Mouse (Mus musculus): ENCODE measurements at regions not wholly inside any gene's neighbourhood (a gene's known extent, or its start where the extent isn't known, plus 50 kb on each side); places are given as distances from the start of the nearest gene placed in this dataset.

DNA sequence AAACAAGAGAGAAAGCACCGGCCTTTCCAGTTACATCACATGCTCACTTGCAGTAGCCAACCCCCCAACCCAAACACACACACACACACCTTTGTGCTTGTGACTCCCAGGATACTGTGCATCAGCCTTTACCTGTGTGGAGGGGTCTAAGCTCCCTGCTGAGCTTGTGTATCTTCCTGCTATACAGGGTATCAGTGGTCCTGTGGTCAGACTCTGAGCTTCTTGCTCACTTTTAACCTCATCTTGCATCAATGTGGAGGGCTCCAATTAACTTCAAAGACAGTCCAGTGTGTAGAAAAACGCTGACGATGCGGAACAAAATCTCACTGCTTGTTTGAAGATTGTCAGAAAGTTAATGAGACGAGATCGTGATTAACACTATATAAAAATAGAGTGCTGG is 71.4 kb upstream of the Gypa start:
- no peak for DNase-seq

DNA sequence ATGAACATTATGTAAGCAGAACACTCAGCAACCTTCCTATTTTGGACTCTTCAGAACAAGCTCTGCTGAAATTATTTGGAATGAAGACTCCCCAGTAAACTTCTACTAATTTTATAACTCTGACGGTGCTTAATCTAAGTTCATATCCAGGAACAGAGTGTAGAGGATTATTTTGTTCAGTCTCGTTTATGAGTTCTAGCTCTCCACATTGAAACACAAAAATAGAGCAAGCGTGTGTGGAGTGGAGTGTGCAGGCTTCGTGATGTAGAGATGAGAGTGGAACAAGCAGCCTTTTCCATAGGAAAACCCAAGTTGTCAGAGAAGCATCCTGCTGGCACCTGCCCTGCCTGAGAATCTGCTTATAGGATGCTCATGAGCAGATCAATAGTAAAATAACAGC is 77.5 kb upstream of the Gypa start:
- no peak for DNase-seq

DNA sequence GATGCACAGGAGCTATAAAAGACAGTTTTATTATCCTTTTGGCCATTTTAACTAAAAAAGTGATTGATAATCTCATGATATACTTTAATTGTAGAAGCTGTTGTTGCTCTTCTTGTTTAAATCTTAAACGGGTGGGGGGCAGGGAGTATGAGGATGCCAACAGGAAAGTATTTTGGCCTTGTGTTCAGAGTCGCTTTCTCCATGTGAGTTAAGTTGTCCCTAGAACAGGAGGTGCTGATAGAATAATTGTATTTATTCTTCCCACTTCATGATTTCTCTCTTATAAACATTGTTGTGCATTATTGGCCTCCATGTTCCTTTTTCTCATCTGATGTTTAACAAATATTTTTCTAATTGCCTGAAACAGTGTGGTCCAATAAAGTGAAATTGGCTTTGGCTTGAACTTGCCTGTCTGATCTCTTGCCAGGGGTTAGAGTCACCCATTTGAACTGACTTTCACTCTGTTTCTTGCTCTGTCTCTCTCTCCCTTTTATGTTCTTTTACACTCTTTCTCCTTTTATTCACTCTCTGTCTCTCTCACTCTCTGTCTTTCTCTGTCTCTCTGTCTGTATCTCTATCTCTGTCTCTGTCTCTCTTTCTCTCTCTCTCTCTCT is 93.9 kb upstream of the Gypa start:
- no peak for DNase-seq

DNA sequence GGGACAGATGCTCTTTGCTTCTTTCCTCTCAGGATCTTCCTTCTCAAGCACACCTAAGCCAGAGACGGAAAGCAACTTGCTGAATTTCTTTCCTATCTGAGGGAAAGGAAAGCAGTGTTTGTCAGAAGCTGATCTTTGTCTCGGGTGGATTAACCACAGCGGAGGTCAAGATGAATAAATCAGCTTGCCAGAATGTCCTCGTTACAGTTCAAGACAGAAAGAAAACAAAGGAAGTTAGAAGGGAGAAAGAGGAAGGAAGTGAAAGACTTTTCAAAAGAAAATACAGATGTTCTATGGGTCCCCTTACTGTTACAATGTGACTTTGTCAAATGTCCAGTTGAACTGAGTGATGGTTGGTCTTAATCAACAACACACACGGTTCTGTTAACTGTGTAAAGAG is 98.6 kb upstream of the Gypa start:
- DNase-seq: no peak

- DNase-seq: no peak
These were observed 100.5 kb upstream of the Gypa start for GRCm38 (mm10) chr8:80393111-80393510.

DNA sequence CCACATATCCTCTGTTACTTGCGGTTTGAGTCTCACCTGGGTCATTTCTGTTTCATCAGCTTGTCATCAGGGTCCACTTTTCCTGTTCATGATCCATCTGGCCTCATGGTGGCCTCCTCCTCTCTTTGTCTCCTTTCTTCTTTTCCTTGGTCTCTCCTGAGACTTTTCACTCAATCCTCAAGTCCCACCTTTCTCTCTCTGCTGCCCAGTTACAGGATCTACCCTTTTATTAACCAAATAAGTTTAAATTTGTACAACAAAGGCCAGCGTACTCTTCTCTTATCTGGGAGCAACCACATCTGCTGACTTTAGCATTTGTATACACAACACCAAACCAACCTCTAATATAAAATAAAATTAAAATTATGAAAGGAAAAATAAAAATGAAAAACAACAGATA is 124.4 kb upstream of the Gypa start:
- DNase-seq: no peak

- no peak for DNase-seq
These were observed 129.5 kb upstream of the Gypa start for GRCm38 (mm10) chr8:80364059-80364458.

DNA sequence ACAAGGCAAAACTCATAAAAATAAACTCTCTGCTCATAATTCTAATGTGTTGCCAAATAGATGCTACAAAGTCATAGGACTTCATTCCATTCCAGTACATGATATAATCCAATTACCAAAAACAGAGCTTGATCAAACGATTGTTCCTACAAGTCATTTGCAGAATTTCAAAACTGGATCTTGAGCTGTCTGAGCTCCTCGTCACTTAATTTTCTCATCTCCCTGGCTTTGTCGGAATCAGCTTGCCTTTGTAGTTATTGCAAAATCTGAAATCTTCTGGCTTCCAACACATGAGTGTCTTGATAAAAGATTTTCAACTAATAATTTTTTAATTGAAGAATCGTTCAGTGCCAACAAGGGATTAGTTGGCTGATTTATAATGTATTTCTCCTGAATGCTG is 150.3 kb upstream of the Gypa start:
- DNase-seq: no peak

GRCm38 (mm10) chr8:80337872-80338271 is 155.7 kb upstream of the Gypa start:
- DNase-seq: no peak

GRCm38 (mm10) chr8:80328676-80329075 is 164.9 kb upstream of the Gypa start:
- no peak for DNase-seq

DNA sequence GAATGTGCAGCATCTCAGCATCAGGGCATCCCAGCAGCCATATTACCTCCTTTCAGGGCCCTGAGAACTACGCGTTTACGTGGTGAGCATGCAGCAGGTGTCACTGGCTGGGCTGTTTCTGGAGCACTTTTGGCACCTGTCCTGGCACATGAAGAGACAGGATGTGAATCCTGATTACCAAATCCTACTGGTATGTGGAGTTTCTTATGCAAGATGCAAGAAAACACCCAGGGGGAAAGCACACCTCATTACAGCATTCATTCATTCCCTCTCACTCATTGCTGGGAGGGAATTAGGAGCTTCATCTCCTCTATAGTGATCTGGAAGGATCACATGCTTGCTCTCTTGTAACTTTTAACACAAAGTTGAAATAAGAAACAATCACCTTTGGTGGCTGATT is 167.7 kb upstream of the Gypa start:
- DNase-seq: no peak

DNA sequence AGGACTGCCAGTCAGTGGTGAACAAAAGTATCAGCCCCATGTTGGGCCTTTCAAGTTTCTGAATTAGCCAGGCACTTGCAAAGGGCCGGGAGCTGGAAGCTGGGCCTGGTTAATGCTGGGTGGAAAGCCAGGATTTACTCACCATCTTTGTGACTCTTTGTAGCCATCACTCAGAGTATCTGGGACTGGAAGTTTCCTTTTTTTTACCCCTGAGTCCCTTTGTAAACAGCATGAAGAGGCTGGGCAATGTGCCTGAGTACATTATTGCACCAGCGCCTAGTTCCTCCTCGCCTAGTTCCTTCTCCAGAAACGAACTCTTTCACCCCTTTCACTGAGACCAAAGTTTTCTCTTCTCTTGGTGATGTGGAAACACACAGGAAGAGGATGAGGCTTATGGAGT is 168.4 kb upstream of the Gypa start:
- DNase-seq: no peak

DNA sequence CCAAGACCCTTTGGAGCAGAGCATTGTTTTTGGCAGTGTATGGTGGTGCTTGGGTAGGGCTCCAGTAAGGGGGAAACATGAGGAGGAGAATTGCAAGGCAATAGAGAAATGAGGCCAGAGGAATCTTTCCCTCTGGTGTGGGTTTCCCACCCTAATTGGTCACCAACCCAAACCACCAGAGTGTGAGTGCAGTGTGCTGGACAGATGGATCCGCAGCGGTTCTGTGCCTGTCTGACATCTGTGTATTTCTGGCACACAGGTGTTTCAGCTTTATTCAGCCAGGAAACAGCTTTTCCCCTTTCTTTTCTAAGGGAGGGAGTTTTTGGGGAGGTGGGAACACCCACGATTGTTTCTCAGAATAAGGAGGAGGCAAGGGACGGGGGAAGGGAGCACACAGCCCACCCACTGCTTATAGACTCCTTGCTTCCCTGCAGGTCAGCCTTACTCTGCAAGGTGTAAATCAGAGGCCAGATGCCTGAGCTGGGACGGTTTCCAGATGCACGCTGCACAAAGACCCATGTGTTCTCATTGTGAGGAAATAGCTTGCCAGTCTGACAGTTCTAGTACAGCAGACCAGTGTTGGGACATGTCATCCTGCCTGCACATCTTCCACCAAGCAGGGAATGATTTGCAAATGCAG is 175.2 kb upstream of the Gypa start:
- DNase-seq: no peak

DNA sequence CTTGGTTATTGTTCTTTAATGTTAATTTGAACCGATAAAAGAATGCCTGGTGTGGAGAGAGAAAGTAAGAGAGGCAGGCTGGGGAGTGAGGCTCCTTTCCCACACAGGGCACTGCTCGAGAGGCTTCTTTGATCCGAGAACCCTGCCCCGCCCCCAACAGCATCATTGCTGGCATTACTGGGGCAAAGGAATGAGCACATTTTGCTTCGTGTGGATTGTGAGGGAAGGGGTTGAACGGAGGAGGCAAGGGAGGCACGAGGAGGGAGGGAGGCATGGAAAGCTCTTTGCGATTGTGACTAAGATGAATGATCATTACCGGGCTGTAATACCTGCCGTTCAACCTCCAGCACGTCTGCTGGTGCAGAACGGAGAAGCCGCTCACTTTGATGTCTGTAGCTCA is 178.2 kb upstream of the Gypa start:
- peak; percentile 2 for DNase-seq

- no peak for DNase-seq
These were observed 178.8 kb upstream of the Gypa start for GRCm38 (mm10) chr8:80314826-80315225.

DNA sequence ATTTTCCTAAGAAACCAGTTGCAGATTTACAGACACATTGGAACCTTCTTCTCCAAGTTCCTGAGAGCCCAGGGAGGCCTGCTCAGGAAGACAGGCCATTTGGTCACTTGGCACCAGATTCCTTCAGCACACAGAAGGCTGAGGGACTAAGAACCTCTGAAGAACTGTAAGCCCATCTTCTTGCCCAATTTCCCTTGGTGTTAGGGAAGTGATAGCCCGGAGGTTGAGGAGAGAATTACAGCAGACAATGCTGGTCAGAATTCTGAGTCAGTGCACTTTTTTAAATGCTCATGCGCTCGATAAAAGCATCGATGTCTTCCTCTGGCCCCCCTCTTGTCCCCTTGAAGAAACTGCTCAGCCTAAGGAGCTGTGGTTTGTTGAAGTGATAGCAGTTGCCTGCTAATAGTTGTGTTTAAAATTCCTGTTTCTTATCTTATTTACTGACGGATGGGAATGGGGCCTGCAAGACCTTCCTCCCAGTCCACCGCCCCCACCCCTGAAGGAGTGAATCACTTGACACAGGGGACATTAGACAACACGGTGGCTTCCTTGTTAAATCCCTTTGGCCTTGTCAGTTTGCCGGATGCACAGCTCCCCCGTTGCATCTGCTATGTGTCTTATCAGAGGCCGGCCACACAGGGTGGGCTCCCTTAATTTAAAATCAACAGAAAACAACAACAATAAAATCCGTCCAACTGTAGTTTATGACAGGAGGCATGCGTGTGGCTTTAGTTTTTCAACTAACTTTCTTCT is 179.5 kb upstream of the Gypa start:
- no peak for DNase-seq

- no peak for DNase-seq
These were observed 185.8 kb upstream of the Gypa start for GRCm38 (mm10) chr8:80307761-80308160.

GRCm38 (mm10) chr8:80298596-80298995 is 195.0 kb upstream of the Gypa start:
- DNase-seq: no peak

- DNase-seq: no peak
These were observed 203.3 kb upstream of the Gypa start for GRCm38 (mm10) chr8:80290311-80290710.

- no peak for DNase-seq
These were observed 204.3 kb upstream of the Gypa start for GRCm38 (mm10) chr8:80289282-80289681.

GRCm38 (mm10) chr8:80268910-80269460 is 211.2 kb upstream of the Hhip start:
- DNase-seq: no peak

DNA sequence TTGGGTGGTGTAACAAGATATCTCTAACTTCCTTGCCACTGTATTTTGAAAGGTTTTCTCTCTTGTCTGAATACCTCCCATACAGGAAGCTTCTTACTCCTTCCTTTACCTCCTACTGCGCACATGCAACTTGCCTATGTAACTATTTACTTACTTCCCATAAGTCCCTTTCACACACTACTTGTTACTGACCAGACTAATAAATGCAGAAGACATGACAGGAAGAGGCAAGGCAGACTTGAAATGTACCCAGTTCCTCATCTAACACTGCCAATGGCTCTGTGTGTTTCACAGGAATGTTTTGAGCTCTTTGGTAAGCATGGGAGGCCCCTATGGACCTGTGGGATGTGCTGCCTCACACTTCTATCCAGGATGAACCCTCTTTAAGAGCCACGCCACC is 207.1 kb upstream of the Hhip start:
- DNase-seq: no peak

DNA sequence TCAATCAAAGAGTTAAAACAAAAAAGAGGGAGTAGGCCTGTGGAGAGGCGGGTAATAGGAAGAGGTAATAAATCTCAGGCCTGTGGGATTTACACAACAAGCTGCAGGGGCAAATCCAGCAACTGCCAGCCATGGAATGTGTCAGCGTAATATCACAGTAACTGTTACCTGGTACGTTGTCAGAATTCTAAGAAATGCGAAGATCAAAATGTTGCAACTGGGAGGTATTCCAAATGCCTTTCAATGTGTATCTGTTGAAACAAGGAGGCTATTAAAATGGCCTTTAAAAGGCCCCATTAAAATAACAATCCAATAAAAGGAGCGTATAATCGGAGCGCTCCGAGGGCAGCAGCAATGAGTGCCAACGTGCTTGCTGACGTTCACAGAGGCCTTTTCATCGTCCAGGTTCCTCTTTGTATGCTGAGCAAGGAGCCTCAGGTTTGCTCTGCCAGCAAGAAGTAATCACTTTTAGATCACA is 205.7 kb upstream of the Hhip start:
- DNase-seq: no peak

- DNase-seq: no peak
These were observed 205.1 kb upstream of the Hhip start for GRCm38 (mm10) chr8:80262911-80263310.

Data from cerebellum, adult 11 months (tissue).